Mouse (Mus musculus) embryonic fibroblast, embryonic 13.5 days (primary cell): ENCODE data around the gene Zswim8.

Experiments used
- CTCF ChIP-seq: IDR thresholded peaks from 2 replicates; pipeline ENCODE4 v1.5.1; 2011; ENCODE audit warnings: mild to moderate bottlenecking, control low read depth, low read length, moderate library complexity, borderline replicate concordance; ENCODE audit not compliant: insufficient read depth
- POLR2A ChIP-seq: IDR thresholded peaks from 2 replicates; pipeline ENCODE4 v1.6.1; 2011; ENCODE audit warnings: low read depth, mild to moderate bottlenecking, control low read depth, low read length, moderate library complexity

GRCm38 (mm10) chr14:20758768-20759435 is 51.5 kb downstream of the Zswim8 start:
- TF ChIP-seq CTCF (no peak), POLR2A (no peak)
